Comparison of ENCODE assay signal across 24 mouse cellular contexts in the genomic region with DNA sequence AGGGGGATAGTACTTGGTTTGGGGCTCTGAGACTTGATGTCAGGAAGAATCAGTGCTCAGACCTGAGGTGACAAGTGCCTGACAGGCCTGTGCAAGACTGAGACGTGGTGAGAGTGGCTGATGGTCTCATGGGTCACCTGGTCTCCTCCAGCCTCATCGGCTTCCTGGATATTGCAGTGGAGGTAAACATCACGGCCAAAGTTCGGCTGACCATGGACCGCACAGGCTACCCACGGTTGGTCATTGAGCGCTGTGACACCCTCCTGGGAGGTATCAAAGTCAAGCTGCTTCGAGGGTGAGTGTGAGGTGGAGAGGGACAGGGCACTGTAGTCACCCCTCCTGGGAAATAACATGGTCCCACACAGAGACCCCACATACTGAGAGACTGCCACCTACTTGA. TPM values are rescaled to one million over a fixed set of nuclear protein-coding genes. Genes with fewer than 3 reads are reported as not detected.
DNase-seq lines count a peak whose midpoint lies in the region; ATAC-seq and TF ChIP-seq lines count a peak whose summit lies in the region.
"Had no signal": no experiment of that assay in that cellular context is flagged by ENCODE, and none has a peak within 500 bp of the region (broad histone marks: within the 10 kb centered on the region; RNA-seq: fewer than 3 reads in every experiment).

No protein-coding gene starts in this region.

- no peaks in the 10 kb centered on the region for H3K27me3 ChIP-seq in liver, embryonic 13.5 days
- H3K27me3 ChIP-seq in liver, embryonic 14.5 days (ENCODE audit: control insufficient read depth, insufficient read depth, low read length) = no peaks in the 10 kb centered on the region
- no peaks in the 10 kb centered on the region for H3K27me3 ChIP-seq in liver, embryonic 15.5 days
- no peaks in the 10 kb centered on the region for H3K27me3 ChIP-seq in liver, postnatal 0 days (ENCODE audit: insufficient read depth, low read length)
- H3K27me3 ChIP-seq: embryonic facial prominence, embryonic 13.5 days; embryonic facial prominence, embryonic 15.5 days had no signal

- WGBS in liver, embryonic 13.5 days (ENCODE audit: insufficient replicate concordance) = 56% methylated on average over 8 of the region's 8 CpGs
- WGBS in liver, embryonic 14.5 days (ENCODE audit: insufficient replicate concordance) = 48% methylated on average over 8 of the region's 8 CpGs
- WGBS in liver, embryonic 15.5 days (ENCODE audit: insufficient replicate concordance) = 59% methylated on average over 8 of the region's 8 CpGs
- 59% methylated on average over 8 of the region's 8 CpGs for WGBS in liver, postnatal 0 days (ENCODE audit: insufficient replicate concordance)

- H3K9me3 ChIP-seq in liver, embryonic 13.5 days (replicated peaks) = no peaks in the 10 kb centered on the region
- H3K9me3 ChIP-seq in liver, embryonic 14.5 days (ENCODE audit: control insufficient read depth, low read length) = no peaks in the 10 kb centered on the region
- H3K9me3 ChIP-seq in liver, embryonic 15.5 days (replicated peaks) = no peaks in the 10 kb centered on the region
- H3K9me3 ChIP-seq in liver, postnatal 0 days (ENCODE audit: low read length) = no peaks in the 10 kb centered on the region
- H3K9me3 ChIP-seq: embryonic facial prominence, embryonic 13.5 days; embryonic facial prominence, embryonic 15.5 days; forebrain, embryonic 10.5 days; forebrain, embryonic 12.5 days had no signal

- TF ChIP-seq EP300 in liver, embryonic 14.5 days (IDR thresholded peaks at IDR 0.05; ENCODE audit: low read depth) = no peak
- TF ChIP-seq EP300 in liver, postnatal 0 days (IDR thresholded peaks at IDR 0.05; ENCODE audit: low read depth) = no peak

- no peak overlapping the region for H3K4me2 ChIP-seq in liver, embryonic 13.5 days
- H3K4me2 ChIP-seq in liver, embryonic 14.5 days (ENCODE audit: low read depth) = no peak overlapping the region
- H3K4me2 ChIP-seq in liver, embryonic 15.5 days = no peak overlapping the region
- no peak overlapping the region for H3K4me2 ChIP-seq in liver, postnatal 0 days (ENCODE audit: low read depth, low read length)
- H3K4me2 ChIP-seq: embryonic facial prominence, embryonic 13.5 days; embryonic facial prominence, embryonic 15.5 days; forebrain, embryonic 12.5 days had no signal

- H3K4me3 ChIP-seq in liver, embryonic 13.5 days (replicated peaks) = no peak overlapping the region
- no peak overlapping the region for H3K4me3 ChIP-seq in liver, embryonic 14.5 days (ENCODE audit: insufficient read depth in 1 of 2, low read depth in 2 of 2, low read length in 2 of 2)
- no peak overlapping the region for H3K4me3 ChIP-seq in liver, embryonic 15.5 days (replicated peaks)
- H3K4me3 ChIP-seq in liver, postnatal 0 days (ENCODE audit: low read depth, low read length) = no peak overlapping the region
- H3K4me3 ChIP-seq: embryonic facial prominence, embryonic 13.5 days; embryonic facial prominence, embryonic 15.5 days; erythroblast, embryonic 14.5 days; forebrain, embryonic 10.5 days; forebrain, embryonic 12.5 days had no signal

- no peaks in the 10 kb centered on the region for H3K4me1 ChIP-seq in liver, embryonic 13.5 days (replicated peaks)
- H3K4me1 ChIP-seq in liver, embryonic 14.5 days (replicated peaks; ENCODE audit: control insufficient read depth in 2 of 2, insufficient read depth in 2 of 2, low read length in 1 of 2) = no peaks in the 10 kb centered on the region
- no peaks in the 10 kb centered on the region for H3K4me1 ChIP-seq in liver, embryonic 15.5 days (replicated peaks)
- no peaks in the 10 kb centered on the region for H3K4me1 ChIP-seq in liver, postnatal 0 days (ENCODE audit: insufficient read depth)
- H3K4me1 ChIP-seq: embryonic facial prominence, embryonic 13.5 days; embryonic facial prominence, embryonic 15.5 days; forebrain, embryonic 10.5 days; forebrain, embryonic 12.5 days had no signal

- H3K36me3 ChIP-seq in liver, embryonic 13.5 days = no peaks in the 10 kb centered on the region
- H3K36me3 ChIP-seq in liver, embryonic 14.5 days (replicated peaks; ENCODE audit: control insufficient read depth, insufficient read depth, low read depth) = no peaks in the 10 kb centered on the region
- H3K36me3 ChIP-seq in liver, embryonic 15.5 days (replicated peaks) = no peaks in the 10 kb centered on the region
- H3K36me3 ChIP-seq in liver, postnatal 0 days (replicated peaks; ENCODE audit: insufficient read depth, low read length) = no peaks in the 10 kb centered on the region
- H3K36me3 ChIP-seq: embryonic facial prominence, embryonic 13.5 days; embryonic facial prominence, embryonic 15.5 days; forebrain, embryonic 10.5 days; forebrain, embryonic 12.5 days had no signal

- no peak for TF ChIP-seq CTCF in liver, embryonic 14.5 days (IDR thresholded peaks at IDR 0.05; ENCODE audit: low read depth)
- no peak for TF ChIP-seq CTCF in liver, postnatal 0 days (IDR thresholded peaks at IDR 0.05; ENCODE audit: low read depth)

- H3K27ac ChIP-seq in liver, embryonic 13.5 days = no peak overlapping the region
- no peak overlapping the region for H3K27ac ChIP-seq in liver, embryonic 14.5 days
- no peak overlapping the region for H3K27ac ChIP-seq in liver, embryonic 15.5 days (replicated peaks)
- no peak overlapping the region for H3K27ac ChIP-seq in liver, postnatal 0 days (ENCODE audit: low read depth)
- H3K27ac ChIP-seq: embryonic facial prominence, embryonic 13.5 days; embryonic facial prominence, embryonic 15.5 days; forebrain, embryonic 10.5 days; forebrain, embryonic 12.5 days had no signal

- peak; percentile 39 for ATAC-seq in liver, embryonic 13.5 days (ENCODE audit: low read depth)
- peak; percentile 21; the same call in 1 of the 2 replicates for ATAC-seq in liver, embryonic 14.5 days (ENCODE audit: insufficient read depth)
- ATAC-seq in liver, embryonic 15.5 days (ENCODE audit: insufficient read depth) = peak; percentile 58
- ATAC-seq in liver, postnatal 0 days = peak; percentile 82
- ATAC-seq: forebrain, embryonic 14.5 days had no signal

- no peak overlapping the region for H3K9ac ChIP-seq in liver, embryonic 13.5 days
- H3K9ac ChIP-seq in liver, embryonic 14.5 days (replicated peaks) = no peak overlapping the region
- H3K9ac ChIP-seq in liver, embryonic 15.5 days = no peak overlapping the region
- H3K9ac ChIP-seq in liver, postnatal 0 days (replicated peaks) = no peak overlapping the region
- H3K9ac ChIP-seq: embryonic facial prominence, embryonic 13.5 days; embryonic facial prominence, embryonic 15.5 days; forebrain, embryonic 12.5 days had no signal

- DNase-seq in liver, embryonic 13.5 days = no peak
- no peak for DNase-seq in liver
- DNase-seq in liver, embryonic 14.5 days (ENCODE audit: low read depth in 3 of 3, low spot score in 3 of 3) = no peak
- peak; percentile 41 for DNase-seq in liver, postnatal 0 days
- DNase-seq in kidney, postnatal 25 days = no peak
- DNase-seq in urinary bladder, postnatal 10 days (ENCODE audit: low spot score) = no peak
- DNase-seq: adrenal gland, adult 2 months; adrenal gland, postnatal 10 days; adrenal gland, postnatal 25 days; cerebellum, adult 11 months; cerebellum, adult 18-20 months; cerebellum, adult 8-10 months; cerebellum, postnatal 36 days; embryo, embryonic 11 days had no signal

RNA-seq across cellular contexts. Expression of gene Bpifb4, which starts 6.6 kb away (rescaled TPM):
- polyA plus RNA-seq in liver, embryonic 13.5 days (2015; fragmentation: Nextera tagmentation; extraction: Ambion mirVana) = 0.07 TPM in 1 of 2 replicates, not detected in the other
- polyA plus RNA-seq in liver, embryonic 14.5 days (2012; rRNA removed) = 0.04 and 0.05 TPM in 2 replicates
- polyA plus RNA-seq in liver, embryonic 14.5 days (2014; fragmentation: Nextera tagmentation; extraction: Ambion mirVana) = 0.09 and 0.15 TPM in 2 replicates
- polyA plus RNA-seq in liver, embryonic 15.5 days (2015; fragmentation: Nextera tagmentation; extraction: Ambion mirVana) = 0.06 and 0.13 TPM in 2 replicates
- polyA plus RNA-seq in liver, postnatal 0 days (2015; fragmentation: Nextera tagmentation; extraction: Ambion mirVana) = not detected in 2 replicates
- polyA plus RNA-seq: brain, embryonic 14.5 days; embryonic facial prominence, embryonic 11.5 days; embryonic facial prominence, embryonic 13.5 days; embryonic facial prominence, embryonic 15.5 days; erythroblast, embryonic 14.5 days; forebrain, embryonic 10.5 days; forebrain, embryonic 12.5 days; forebrain, embryonic 14.5 days had no signal

RNA-seq across cellular contexts. Expression of gene Bpifb3, which starts 26.5 kb away (rescaled TPM):
- polyA plus RNA-seq in liver, embryonic 13.5 days (2015; fragmentation: Nextera tagmentation; extraction: Ambion mirVana) = not detected in 2 replicates
- not detected in 2 replicates for polyA plus RNA-seq in liver, embryonic 14.5 days (2012; rRNA removed)
- polyA plus RNA-seq in liver, embryonic 14.5 days (2014; fragmentation: Nextera tagmentation; extraction: Ambion mirVana) = not detected in 2 replicates
- polyA plus RNA-seq in liver, embryonic 15.5 days (2015; fragmentation: Nextera tagmentation; extraction: Ambion mirVana) = not detected in 2 replicates
- polyA plus RNA-seq in liver, postnatal 0 days (2015; fragmentation: Nextera tagmentation; extraction: Ambion mirVana) = 0.08 TPM in 1 of 2 replicates, not detected in the other
- polyA plus RNA-seq: adrenal gland, adult 2 months; C2C12; embryonic facial prominence, embryonic 11.5 days; embryonic facial prominence, embryonic 13.5 days; erythroblast, embryonic 14.5 days; forebrain, embryonic 10.5 days; forebrain, embryonic 12.5 days; forebrain, embryonic 14.5 days had no signal

RNA-seq across cellular contexts. Expression of gene Bpifa6, which starts 30.2 kb away (rescaled TPM):
- not detected in 2 replicates for polyA plus RNA-seq in liver, embryonic 13.5 days (2015; fragmentation: Nextera tagmentation; extraction: Ambion mirVana)
- not detected in 2 replicates for polyA plus RNA-seq in liver, embryonic 14.5 days (2012; rRNA removed)
- not detected in 2 replicates for polyA plus RNA-seq in liver, embryonic 14.5 days (2014; fragmentation: Nextera tagmentation; extraction: Ambion mirVana)
- not detected in 2 replicates for polyA plus RNA-seq in liver, embryonic 15.5 days (2015; fragmentation: Nextera tagmentation; extraction: Ambion mirVana)
- polyA plus RNA-seq in liver, postnatal 0 days (2015; fragmentation: Nextera tagmentation; extraction: Ambion mirVana) = not detected in 2 replicates
- polyA plus RNA-seq: adrenal gland, adult 2 months; brain, embryonic 14.5 days; C2C12; embryonic facial prominence, embryonic 11.5 days; embryonic facial prominence, embryonic 13.5 days; embryonic facial prominence, embryonic 15.5 days; erythroblast, embryonic 14.5 days; forebrain, embryonic 10.5 days; forebrain, embryonic 12.5 days; forebrain, embryonic 14.5 days had no signal

RNA-seq across cellular contexts. Expression of gene Bpifb6, which starts 44.4 kb away (rescaled TPM):
- polyA plus RNA-seq in liver, embryonic 13.5 days (2015; fragmentation: Nextera tagmentation; extraction: Ambion mirVana) = not detected in 2 replicates
- polyA plus RNA-seq in liver, embryonic 14.5 days (2012; rRNA removed) = not detected in 2 replicates
- not detected in 2 replicates for polyA plus RNA-seq in liver, embryonic 14.5 days (2014; fragmentation: Nextera tagmentation; extraction: Ambion mirVana)
- polyA plus RNA-seq in liver, embryonic 15.5 days (2015; fragmentation: Nextera tagmentation; extraction: Ambion mirVana) = not detected in 2 replicates
- polyA plus RNA-seq in liver, postnatal 0 days (2015; fragmentation: Nextera tagmentation; extraction: Ambion mirVana) = not detected in 2 replicates
- polyA plus RNA-seq: C2C12; embryonic facial prominence, embryonic 11.5 days; embryonic facial prominence, embryonic 13.5 days; embryonic facial prominence, embryonic 15.5 days; erythroblast, embryonic 14.5 days; forebrain, embryonic 10.5 days; forebrain, embryonic 12.5 days; forebrain, embryonic 14.5 days had no signal

Comparison
In these comparisons a context has a peak if more than half of its experiments do, and no peak if none do; other contexts are left out.
1. ATAC-seq: peak in every context shown above with its lines; median percentile 82 in liver, postnatal 0 days; 58 in liver, embryonic 15.5 days; 39 in liver, embryonic 13.5 days; 21 in liver, embryonic 14.5 days.